Mouse (Mus musculus) embryonic fibroblast, embryonic 13.5 days (primary cell): ENCODE measurements around the gene Ciapin1.

ENCODE experiments used
- CTCF ChIP-seq: IDR thresholded peaks from 2 replicates; pipeline ENCODE4 v1.5.1; 2011; ENCODE audit warnings: mild to moderate bottlenecking, control low read depth, low read length, moderate library complexity, borderline replicate concordance; ENCODE audit not compliant: insufficient read depth
- POLR2A ChIP-seq: IDR thresholded peaks from 2 replicates; pipeline ENCODE4 v1.6.1; 2011; ENCODE audit warnings: low read depth, mild to moderate bottlenecking, control low read depth, low read length, moderate library complexity

DNA sequence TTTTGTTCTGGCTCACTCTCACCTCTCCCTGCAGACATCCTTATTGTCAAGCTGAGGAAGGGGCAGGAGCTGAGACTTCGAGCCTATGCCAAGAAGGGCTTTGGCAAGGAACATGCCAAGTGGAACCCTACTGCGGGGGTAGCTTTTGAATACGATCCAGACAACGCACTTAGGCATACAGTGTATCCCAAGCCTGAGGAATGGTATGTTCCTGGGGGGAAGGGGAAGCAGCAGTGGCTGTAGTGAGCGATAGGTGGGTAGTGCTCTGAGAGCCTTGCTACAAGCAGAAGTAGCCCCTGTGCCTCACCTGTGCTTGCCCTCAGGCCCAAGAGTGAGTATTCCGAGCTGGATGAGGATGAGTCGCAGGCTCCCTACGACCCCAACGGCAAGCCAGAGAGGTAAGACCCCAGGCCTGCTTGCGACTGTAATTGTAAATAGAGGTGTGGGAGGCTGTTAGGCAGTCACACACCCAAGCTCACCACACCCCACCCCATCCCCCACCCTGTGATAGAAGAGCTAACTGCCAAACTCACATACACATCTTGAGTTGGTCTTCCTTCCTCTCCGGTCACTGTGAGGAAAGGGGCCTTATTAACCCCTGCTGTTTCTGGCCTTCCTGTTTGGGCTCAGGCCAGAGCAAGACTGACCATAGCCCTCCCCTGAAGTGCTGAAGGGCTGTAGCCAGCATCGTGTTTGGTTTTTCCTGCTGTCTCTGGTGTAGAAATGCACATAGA is 24.5 kb upstream of the Ciapin1 start:
- TF ChIP-seq CTCF (no peak), POLR2A (no peak)
